Mouse (Mus musculus) layer of hippocampus, postnatal 10 days (tissue): ENCODE results near the gene Tubg2. TPM values are rescaled to one million over a fixed set of nuclear protein-coding genes. Genes with fewer than 3 reads are reported as not detected.
"Not testable (repeated sequence)": the region's sequence is repeated elsewhere in the genome, so short reads cannot be mapped to it uniquely, and the experiment has no call there.

Experiments used
- DNase-seq, 2 experiments: peaks; one replicate each; pipeline ENCODE4 v3.0.0; 2021; ENCODE audit warnings: low spot score in 2 of 2
- total RNA-seq, 2 experiments: library from RNA; stranded (reverse); gene quantifications; 2 replicates each; pipeline ENCODE4 v1.2.3; 2021

The Tubg2 gene
- total RNA-seq, 2 experiments from 2014 or later, result 31.7 to 41.4 TPM

DNA sequence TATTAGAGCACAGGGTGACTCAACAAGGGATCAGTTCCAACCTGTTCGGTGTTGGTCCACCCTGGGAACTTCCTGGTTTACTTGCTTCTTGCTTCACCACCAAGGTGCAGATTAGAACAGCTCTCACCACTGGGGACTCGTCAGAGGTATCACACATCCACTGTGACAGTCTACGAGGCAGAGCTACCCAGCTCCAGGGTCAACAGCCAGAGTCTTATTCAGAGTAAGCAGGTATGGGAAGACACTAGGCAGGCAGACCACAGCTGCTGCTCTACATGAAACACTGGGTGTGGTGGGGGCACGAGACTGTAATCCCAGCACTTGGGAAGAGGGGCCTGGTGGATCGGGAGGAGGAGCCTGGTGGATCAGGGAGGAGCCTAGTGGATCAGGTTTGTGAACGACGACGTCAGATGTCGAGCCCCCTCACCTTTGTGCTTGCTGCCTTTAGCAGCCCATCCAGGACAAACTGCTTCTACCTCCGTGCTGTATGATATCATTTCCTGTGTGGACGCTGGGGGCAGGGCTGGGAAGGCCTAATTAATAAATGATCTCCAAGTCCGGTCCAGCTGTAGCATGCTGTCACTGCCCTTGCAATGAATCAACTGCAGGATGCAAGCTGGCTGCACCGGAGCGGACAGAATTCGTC lies 17.0 kb upstream of the Tubg2 start:
- DNase-seq, result peak in 1 of 2 experiments; percentile 19

- DNase-seq, result peak in 1 of 2 experiments; percentile 29
Measured at GRCm38 (mm10) chr11:101140164-101140819, 15.4 kb upstream of the Tubg2 start.

DNA sequence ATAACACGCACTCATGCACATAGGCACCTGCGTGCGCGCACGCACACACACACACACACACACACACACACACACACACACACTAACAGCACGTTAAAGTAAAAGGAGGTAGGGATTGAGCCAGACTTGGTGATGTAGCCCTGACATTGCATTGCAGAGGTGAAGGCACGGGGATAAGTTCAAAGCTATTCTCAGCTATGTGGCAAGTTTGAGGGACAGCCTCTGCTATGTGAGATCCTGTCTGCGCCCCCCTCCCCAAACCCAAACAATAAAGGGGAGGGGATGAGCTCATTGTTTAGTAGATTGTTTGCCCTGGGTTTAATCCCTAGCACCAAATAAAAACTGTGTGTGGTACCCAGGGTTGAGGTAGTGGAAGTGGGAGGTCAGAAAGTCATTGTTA lies 14.6 kb upstream of the Tubg2 start:
- no peak for DNase-seq

GRCm38 (mm10) chr11:101142215-101142967 lies 13.3 kb upstream of the Tubg2 start:
- DNase-seq, result no peak

- peak in 1 of 2 experiments; percentile 36 for DNase-seq
Measured at GRCm38 (mm10) chr11:101143338-101144225, 12.1 kb upstream of the Tubg2 start.

- DNase-seq, result no peak
Measured at GRCm38 (mm10) chr11:101146377-101146776, 9.3 kb upstream of the Tubg2 start.

GRCm38 (mm10) chr11:101148751-101149150 lies 7.0 kb upstream of the Tubg2 start:
- DNase-seq, result no peak

DNA sequence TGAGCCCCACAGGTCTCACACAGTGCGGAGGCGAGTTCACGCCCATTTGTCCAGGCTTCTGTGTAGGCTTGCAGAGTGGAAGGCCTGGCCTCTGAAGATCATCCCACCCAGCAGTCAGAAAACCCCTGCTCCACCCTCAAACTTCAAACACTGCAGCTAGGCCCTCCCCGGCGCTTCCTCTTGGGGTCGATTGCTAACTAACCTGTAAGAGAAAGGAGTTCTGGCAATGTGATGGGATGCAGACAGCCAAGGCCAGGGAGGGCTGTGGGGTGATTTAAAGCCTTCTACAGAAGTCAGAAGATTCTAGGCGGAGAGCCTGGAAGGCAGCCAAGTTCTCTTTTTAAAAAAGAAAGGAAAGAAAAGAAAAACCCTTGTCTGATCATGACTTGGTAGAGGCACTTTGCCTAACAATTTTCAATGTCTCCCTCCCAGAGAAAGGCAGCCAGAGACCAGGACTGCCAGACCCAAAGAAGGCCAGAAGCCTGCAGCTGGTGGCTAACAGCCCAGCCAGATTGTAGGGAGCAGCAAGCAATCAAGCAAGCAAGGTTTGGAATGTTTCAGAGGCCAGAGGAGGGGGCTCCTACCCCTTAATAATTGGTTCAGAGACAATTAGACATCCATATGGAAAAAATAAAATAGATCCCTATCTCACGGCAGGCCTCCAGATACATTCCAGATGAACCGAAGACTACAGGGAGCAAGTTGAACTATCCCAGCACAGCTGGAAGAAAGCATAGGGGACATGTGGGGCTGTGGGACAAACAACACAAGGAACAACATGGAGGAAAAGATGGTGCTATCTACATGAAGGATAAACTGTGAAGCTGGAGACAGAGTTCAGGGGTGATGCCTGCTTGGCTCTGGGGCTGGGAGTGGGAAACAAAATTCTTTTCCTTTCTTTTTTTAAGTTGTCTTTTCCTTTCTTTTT lies 6.3 kb upstream of the Tubg2 start:
- DNase-seq, result no peak

GRCm38 (mm10) chr11:101151063-101151462 lies 4.6 kb upstream of the Tubg2 start:
- DNase-seq, result no peak

- DNase-seq, result no peak
Measured at GRCm38 (mm10) chr11:101152825-101153224, 2.9 kb upstream of the Tubg2 start.

DNA sequence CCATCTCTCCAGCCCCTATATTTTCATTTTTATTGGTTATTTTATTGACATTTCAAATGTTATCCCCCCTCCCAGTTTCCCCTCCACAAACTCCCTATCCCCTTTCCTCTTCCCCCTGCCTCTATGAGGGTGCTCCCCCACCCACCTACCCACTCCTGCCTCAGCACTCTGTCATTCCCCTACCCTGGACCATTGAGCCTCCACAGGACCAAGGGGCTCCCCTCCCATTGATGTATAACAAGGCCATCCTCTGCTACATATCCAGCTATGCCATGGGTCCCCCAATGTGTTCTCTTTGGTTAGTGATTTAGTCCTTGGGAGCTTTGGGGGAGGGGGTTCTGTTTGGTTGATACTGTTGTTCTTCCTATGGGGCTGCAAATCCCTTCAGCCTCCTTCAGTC lies 1.1 kb upstream of the Tubg2 start:
- DNase-seq, result no peak

- no peak for DNase-seq
Measured at GRCm38 (mm10) chr11:101155151-101155550, 556 bp upstream of the Tubg2 start.

DNA sequence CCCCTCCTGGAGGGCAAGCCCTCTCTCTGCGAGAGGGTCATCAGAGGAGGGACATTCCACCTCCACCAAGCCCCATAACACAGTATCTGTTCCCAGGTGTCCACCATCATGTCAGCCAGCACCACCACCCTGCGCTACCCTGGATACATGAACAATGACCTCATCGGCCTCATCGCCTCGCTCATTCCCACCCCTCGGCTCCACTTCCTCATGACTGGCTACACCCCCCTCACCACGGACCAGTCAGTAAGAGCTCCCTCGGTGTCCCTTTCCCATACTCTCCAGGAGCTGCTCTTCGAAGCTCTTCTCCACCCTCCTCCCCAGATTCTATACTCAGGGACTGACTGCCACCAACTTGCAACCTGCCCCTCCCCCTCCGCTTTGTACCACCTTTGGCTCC lies 4.4 kb downstream of the Tubg2 start:
- DNase-seq, result not testable (repeated sequence)

- DNase-seq, result not testable (repeated sequence)
Measured at GRCm38 (mm10) chr11:101160981-101161505, 5.3 kb downstream of the Tubg2 start.

DNA sequence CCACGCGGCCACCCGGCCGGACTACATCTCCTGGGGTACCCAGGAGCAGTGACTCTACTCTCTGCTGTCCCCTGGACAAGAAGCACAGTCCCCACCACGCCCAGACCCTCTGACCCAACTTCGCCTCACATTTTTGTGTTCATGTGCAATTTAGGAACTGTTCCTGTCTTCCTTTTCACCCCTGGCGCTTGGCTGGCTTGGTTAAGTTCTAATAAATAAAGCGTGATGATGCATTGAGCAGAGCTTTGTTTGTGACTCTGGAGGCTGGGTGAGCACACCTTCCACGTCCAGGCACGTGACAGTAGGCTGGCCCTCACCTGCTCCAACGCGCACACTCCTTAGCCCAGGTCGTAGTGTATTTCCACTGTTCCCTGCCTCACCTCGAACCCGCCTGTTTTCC lies 5.8 kb downstream of the Tubg2 start:
- DNase-seq, result no peak

- DNase-seq, result no peak
Measured at GRCm38 (mm10) chr11:101162301-101162700, 6.6 kb downstream of the Tubg2 start.

DNA sequence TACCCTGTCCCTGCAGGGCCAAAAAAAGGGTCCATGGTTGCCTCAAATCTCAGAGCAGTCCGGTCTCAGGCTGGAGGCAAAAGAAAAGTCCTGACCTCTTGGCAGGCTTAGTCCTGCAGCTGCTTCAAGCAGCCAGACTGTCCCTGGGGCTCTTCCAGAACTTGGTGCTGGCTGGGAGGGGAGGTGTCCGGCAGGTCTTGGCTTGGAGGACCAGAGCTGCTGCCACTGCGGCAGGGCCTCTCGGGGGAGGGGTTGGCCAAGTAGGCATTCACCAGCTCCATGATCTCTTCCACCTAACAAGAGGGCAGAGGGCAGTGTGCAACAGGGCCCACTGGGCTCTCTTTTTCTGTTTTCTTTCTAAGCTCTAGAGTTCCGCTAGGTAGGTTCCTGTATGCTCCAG lies 7.1 kb downstream of the Tubg2 start:
- DNase-seq, result no peak

DNA sequence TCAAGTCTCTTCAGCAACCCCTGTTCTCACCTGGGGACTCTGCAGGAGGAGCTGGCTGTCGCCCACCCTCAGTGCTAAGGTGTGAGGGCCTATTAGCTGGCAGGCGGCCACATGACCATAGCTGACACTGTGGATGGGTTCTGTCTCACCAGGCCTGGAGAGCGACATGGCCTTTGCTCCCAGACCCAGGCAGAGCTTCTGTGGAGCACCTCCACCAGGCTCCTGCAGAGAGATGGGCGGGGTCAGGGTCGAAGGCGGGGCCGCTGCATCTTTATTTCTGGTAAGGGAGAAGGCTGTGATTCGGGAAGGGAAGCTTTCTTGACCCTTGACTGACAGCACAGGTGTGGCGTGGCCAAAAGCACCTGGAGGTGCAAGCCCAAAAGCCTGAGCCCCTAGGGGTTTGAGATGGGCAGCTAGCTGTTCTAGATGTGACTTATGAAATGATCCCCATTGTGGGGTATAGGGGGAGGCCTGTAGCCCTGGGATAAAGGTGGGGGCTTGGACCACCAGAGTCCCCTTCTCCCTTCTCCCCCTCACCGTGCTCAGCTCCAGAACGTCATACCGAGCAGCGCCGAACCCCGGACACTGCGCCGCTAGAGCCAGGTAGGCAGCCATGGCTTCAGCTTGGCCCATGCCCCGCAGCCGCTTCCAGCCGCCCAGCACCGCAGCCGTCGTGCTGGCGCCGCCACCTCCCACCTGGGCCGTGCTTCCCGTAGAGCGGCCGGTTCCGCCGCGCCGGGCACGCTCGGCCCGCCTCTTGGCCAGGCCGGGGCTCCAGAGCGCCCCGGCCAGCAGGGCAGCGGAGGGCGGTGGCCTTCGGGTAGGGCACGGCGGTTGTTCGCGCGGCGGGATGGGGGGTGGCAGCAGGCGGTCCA lies 8.0 kb downstream of the Tubg2 start:
- DNase-seq, result no peak

DNA sequence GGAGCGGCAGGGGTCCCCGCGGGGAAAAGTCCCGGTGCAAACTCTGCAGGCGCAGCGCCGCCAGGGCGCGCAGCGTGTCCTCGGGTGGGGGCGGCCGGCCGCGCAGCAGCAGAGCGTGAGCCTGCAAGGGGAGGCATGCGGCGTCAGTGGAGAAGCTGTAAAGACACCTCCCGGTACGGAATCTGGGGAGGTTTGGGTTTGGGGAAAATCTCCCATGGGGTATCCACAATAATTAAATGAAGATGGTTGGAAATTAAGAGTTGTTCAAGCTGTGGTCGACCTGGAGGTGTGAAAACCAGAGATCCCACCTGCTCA lies 8.6 kb downstream of the Tubg2 start:
- DNase-seq, result no peak
